Mouse (Mus musculus) spleen, postnatal 4 days (tissue): Measurements from ENCODE around the gene Grtp1.

Experiments
- DNase-seq, 2 experiments: peaks; one replicate each; pipeline ENCODE4 v3.0.0; 2022; ENCODE audit warnings: low spot score in 2 of 2

Gene Grtp1

GRCm38 (mm10) chr8:13204371-13205140, 4.1 kb upstream of the Grtp1 start:
- peak in 1 of 2 experiments; percentile 64 for DNase-seq

DNA sequence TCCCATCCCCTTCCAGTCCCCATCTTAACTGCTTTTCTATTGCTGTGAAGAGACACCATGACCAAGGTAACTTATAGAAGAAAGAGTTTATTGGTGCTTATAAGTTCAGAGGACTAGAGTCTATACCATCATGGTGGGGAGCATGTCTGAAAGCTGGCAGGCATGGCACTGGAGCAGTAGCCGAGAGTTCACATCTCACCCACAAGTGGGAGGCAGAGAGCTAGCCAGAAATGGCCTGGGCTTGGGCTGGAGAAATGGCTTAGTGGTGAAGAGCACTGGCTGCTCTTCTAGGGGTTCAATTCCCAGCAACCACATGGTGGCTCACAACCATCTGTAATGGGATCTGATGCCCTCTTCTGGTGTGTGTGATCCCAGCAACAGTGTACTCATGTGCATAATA, 3.1 kb upstream of the Grtp1 start:
- DNase-seq, result peak; percentile 72 to 80

- DNase-seq, result peak; percentile 72 to 75
Observed at GRCm38 (mm10) chr8:13202806-13203205, 2.4 kb upstream of the Grtp1 start.

- no peak for DNase-seq
Observed at GRCm38 (mm10) chr8:13202041-13202440, 1.6 kb upstream of the Grtp1 start.

GRCm38 (mm10) chr8:13201013-13201334, 554 bp upstream of the Grtp1 start:
- peak; percentile 28 to 72 for DNase-seq

DNA sequence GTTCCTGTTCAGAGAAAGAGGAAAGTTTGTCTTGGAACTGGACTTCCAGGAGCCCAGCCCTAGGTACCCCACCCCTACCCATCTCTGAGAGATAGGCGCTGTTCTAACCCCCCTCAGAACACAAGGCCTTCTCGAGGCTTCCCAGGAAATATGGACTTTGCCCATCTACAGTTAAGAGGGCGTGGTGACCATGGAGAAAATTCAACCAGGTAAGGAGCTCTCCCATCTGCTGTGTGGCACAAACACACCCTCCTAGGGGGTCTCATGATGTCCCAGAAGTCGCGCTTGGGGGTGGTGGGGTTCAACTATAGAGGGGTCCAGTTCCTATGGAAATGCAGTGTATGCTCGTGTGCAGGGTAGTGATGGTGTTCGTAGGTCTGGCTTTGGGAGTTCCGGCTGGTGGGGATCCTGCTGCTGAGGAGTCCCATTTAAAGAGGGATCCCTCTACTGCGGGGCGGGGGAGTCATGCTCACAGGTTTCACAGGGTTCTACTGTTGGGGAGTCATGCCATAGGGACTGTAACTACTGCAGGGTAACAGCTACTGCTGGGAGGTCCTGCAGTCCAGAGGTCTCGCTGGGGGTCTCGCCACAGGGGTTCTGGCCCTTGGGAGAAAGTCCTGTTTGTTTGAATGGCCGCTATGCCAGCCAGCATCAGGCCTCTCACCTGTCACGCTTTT, 897 bp downstream of the Grtp1 start:
- DNase-seq, result no peak

DNA sequence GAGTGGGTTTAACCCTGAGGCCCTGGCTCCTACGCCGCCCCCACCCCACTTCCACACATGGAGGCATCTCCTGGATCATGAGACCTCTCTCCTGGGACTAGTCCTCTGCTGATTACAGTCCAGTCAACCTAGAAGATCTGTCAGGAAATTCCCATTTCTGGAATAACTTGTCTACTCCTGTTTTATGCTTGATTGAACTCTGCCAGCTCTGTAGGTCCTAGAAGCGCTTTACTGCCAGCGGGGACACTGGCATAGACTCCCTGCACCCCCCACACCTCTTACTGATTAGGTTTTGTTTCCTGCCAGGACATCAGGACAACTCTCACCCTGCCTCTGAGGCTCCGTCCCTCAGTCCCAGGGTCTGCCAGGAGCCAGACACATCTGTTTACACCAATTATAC, 2.9 kb downstream of the Grtp1 start:
- no peak for DNase-seq

GRCm38 (mm10) chr8:13194818-13195217, 5.6 kb downstream of the Grtp1 start:
- no peak for DNase-seq

DNA sequence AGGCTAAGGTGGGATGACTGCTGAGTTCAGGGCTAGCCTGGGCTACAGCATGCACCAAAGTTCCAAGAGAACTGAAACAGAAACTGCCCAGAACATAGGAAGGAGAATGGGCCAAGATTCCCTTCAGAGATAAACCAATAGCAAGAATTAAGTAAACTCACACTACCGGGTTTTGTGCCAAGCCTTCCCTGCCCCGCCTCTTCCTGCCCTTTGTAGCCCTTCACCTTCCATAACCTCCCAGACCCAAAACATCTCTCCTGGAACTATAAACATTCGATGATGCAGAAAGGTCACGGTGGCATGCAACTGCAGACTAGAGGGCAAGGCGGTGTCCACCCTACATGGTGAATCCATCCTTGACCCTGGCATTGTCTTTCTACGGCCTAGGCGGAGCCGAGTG, 10.2 kb downstream of the Grtp1 start:
- no peak for DNase-seq

DNA sequence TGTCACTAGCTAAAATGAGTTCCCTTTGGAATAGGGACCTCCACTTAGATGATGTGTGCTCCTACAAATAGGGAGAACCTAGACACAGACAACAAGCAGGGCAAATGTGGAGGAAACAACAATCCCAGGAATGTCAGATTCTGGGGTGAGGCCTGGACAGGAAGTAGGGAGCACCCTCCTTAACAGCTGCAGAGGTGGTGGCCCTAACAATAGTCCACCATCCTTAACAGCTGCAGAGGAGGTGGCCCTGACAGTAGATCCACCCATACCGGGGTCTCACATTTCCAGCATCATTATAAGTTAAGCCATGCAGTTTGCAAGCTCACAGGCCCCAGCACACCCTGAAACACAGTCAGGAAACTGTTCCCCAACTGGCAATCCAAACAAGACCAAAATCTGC, 11.6 kb downstream of the Grtp1 start:
- no peak for DNase-seq

DNA sequence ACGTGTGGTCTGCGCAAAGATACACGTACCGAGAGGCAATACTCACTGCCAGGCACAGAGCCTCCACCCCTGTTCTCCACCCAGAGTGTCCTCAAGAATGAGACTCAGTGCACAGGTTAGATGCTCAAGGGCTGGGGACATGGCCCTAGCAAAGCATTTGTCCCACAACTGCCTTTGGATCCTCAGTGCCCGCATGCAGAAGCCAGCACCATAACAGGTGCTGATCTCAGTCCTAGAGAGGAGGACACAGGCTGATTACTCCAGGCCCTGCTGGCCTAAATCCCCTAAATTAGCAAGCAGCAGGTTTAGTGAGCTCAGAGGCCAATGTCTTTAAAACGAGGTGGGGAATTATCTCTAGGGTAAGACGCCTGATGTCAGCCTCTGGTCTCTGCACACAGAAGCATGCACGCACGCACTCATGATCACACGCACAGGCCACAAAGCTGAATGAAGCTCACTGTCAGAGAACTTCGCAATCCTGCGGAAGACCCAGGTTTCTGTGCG, 12.3 kb downstream of the Grtp1 start:
- DNase-seq, result no peak

DNA sequence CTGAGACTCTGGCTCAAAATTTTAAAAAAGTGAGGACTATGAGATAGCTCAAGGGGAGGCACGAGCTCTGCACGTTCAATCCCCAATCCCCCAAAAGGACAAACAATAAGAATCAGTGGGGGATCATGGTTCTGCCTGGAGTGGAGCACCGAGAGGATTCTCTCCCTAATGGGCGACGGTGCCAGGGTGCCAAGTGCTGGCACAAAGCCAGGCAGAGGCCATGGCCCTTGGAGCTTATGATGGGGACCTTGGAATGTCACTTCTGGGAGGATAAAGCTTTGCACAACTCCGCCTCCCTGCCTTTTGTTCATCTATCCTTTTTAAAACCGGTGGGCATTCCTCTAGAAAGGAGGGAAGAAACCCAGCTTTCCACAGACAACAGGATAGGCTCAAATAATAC, 12.8 kb downstream of the Grtp1 start:
- no peak for DNase-seq

DNA sequence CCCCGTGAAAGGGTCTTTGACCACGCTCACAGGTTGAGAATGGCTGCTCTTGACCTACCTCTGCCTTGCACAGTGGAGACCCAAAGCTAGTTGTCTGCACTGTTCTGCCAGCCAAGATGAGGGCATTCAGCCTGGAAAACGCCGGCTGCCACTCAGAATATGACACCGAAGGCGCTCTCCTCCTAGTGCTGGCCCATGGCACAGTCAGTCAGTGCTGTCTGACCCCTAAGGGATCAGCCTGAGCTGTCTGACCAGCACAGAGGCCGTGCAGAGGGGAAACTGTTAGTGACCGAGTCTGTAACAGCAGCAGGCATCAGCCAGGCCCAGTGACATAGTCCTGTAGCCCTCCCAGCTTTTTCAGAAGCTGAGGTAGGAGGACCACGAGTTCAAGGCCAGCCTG, 13.2 kb downstream of the Grtp1 start:
- no peak for DNase-seq

DNA sequence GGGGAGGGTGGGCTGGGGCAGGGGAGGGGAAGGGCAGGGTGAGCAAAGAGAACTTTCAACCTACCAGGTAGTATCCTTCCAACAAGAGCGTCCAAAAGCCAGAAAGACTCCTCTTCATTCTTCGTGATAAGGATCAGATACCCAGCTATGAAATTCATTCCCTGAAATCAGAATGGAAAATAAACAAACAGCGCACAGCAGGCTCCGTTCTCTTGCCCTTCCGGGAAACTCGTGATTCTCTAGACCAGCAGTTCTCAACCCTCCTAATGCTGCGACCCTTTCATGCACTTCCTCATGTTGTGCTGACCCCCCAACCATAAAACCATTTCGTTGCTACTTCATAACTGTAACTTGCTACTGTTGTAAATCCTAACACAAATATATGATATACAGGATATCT, 13.6 kb downstream of the Grtp1 start:
- DNase-seq, result no peak

GRCm38 (mm10) chr8:13181691-13181976, 18.8 kb downstream of the Grtp1 start:
- DNase-seq, result no peak

DNA sequence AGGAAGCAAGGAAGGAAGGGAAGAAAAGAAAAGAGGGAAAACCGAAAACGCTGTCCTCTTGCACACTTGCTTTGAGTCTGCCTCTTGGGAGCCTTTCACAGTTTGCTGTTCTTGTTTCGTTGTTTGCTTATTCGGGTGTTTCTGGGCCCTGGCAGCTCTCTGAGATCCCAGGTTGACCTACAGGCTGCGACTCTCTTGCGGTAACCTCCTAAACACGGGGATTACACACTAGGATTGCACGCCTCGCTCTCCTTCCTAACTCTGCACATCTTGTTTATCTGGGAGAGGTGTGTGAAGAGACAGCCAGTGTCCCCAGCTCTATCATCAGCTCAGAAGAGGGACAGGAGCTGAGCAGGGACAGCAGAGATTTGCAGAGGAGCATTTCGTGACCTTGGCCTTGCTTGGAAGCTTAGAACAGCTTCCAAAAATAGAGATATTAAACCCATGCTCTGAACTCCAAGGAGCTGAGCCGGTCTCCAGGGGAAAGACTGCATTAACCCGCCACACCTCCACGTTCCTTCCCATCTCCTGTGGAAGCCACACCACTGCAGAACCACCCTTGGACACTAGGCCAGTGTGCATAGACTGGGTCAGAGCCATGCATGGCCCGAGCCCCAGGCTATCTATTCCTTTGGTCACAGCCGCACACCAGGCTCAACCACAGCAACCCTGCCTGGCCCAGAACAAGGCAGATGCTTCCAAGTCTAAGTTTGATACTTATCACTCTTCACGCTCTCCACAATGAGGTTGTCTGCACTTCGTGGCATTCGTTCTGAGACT, 19.3 kb downstream of the Grtp1 start:
- no peak for DNase-seq

- DNase-seq, result no peak
Observed at GRCm38 (mm10) chr8:13180408-13180807, 20.0 kb downstream of the Grtp1 start.

GRCm38 (mm10) chr8:13179948-13180347, 20.5 kb downstream of the Grtp1 start:
- DNase-seq, result no peak

- no peak for DNase-seq
Observed at GRCm38 (mm10) chr8:13179482-13179881, 20.9 kb downstream of the Grtp1 start.

DNA sequence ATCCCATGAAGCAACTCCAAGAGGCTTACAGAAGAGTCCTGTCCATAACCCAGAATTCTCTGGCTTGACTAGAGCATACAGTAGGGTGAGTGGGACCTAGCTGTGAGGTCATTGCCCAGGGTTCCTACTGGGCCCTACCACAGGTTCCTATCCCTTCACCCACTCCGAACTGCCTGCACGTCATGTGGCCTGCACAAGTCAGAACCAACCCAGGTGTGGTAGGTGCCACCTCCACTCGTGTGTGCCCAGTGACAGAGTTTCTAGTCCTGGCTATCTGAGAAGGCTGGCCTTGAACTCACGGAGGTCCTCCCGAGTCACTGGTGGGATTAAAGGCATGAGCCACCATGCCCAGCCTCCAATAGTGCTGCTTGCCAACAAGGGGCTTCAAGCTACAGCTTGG, 22.3 kb downstream of the Grtp1 start:
- DNase-seq, result no peak

GRCm38 (mm10) chr8:13177173-13177852, 23.1 kb downstream of the Grtp1 start:
- no peak for DNase-seq

- DNase-seq, result no peak
Observed at GRCm38 (mm10) chr8:13175650-13176049, 24.8 kb downstream of the Grtp1 start.
